Mouse (Mus musculus) B cell, adult 62 days (primary cell): Measurements from ENCODE around the gene Cgref1. TPM values are rescaled to one million over a fixed set of nuclear protein-coding genes. Genes with fewer than 3 reads are reported as not detected.

ENCODE experiments used
- total RNA-seq: library from RNA; stranded (reverse); gene quantifications from 4 replicates; pipeline ENCODE4 v1.2.4, GENCODE M21; 2023

Gene Cgref1
- total RNA-seq: not detected in 4 replicates

GRCm38 (mm10) chr5:30944956-30945781 is at the start of gene Cgref1:
Gene Cgref1, minus strand, starts transcription at chr5:30945591.

GRCm38 (mm10) chr5:30968416-30968815 is 23.0 kb upstream of the Cgref1 start, which contains the start of gene Tcf23:
Gene Tcf23, plus strand, starts transcription at chr5:30968662.

DNA sequence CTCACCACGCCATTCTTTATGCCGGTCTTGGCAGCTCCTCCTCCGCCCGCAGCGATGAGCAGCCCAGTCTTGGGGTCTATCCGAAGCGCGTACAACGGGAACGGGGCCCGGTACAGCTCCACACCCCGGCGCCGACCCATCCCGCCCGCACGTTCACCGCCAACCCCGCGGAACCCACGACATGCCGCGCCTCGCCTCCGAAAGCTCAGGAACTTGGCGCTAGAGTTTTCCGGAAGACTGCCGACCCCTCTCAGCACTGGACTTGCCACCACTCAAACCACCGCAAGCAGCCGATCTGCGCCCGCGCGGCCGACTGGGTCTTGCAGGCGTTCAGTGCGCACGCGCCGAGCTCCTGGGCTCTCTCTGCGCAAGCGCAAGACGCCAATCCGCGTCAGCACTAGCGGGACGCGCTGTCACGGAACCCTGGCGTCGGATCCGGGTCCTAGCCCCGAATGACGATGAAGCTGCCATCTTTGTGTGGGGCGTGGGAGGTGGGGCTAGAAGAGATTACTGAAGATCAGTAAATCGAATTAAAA is 14.6 kb upstream of the Cgref1 start, which contains the start of gene Preb:
TSS of gene Preb (minus strand) at position 396 of the 536 bp plus-strand sequence.

GRCm38 (mm10) chr5:30921256-30922033 is 23.9 kb downstream of the Cgref1 start, which contains the start of gene Khk:
Gene Khk, plus strand, starts transcription at chr5:30921431.

DNA sequence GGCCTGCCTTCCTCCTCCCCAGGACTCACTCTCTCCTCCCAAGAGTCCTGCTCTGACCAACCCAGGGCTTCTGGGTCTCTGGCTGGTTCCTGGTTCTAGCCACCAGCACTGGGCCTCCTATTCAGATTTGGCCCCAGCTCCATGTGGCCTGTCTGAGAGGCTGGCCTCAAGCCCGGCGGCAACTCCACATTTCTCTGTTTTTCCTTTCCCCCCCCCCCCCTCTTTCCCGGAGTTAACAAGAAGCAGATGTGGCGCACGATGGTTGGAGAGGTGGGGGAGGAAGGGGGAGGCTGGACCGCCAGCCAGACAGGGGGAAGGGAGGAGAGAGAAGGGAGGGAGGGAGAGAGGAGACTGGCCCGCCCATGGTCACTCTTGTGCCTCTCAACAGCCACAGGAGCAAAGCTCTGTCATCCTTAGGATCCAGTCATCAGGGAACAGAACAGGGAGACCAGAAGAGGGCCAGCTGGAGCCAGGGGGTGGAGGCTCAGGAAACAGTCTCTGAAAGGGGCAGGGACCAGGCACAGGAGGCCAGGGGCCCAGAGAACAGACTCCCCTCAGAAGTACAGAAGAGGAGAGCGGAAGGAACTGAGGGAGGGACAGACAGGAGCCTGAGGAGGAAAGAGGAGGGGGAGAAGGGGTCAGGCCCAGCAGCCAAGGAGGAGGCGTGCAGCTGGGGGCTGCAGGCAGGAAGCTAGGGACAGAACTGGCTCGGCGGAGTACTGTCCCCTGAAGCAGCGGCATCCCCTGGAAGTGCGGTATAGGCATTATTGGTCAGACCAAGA is 32.1 kb downstream of the Cgref1 start, which contains the start of gene Emilin1:
TSS of gene Emilin1 (plus strand) at position 343 of the 782 bp plus-strand sequence.

GRCm38 (mm10) chr5:30907413-30908059 is 37.9 kb downstream of the Cgref1 start, which contains the start of gene Ost4:
Gene Ost4, minus strand, starts transcription at chr5:30907788.

GRCm38 (mm10) chr5:30888337-30889087 is 56.9 kb downstream of the Cgref1 start, which contains the start of gene Agbl5:
Gene Agbl5, plus strand, starts transcription at chr5:30888694.

Other genes with a start within 250 kb of the Cgref1 start
- not detected in 4 replicates for gene Dpysl5, start 234.0 kb downstream of the Cgref1 start, total RNA-seq
- gene Mapre3, start 130.9 kb downstream of the Cgref1 start, total RNA-seq: 7.0 to 11.0 TPM (median 10.1 TPM) in 4 replicates
- gene Tmem214, start 77.6 kb downstream of the Cgref1 start, total RNA-seq: 39.0 to 46.1 TPM (median 42.0 TPM) in 4 replicates
- gene Agbl5, start 56.9 kb downstream of the Cgref1 start, total RNA-seq: 16.2 to 22.5 TPM (median 17.8 TPM) in 4 replicates
- gene Ost4, start 37.8 kb downstream of the Cgref1 start, total RNA-seq: 162 to 189 TPM (median 174 TPM) in 4 replicates
- 0.72 to 1.4 TPM (median 1.0 TPM) in 4 replicates for gene Emilin1, start 32.2 kb downstream of the Cgref1 start, total RNA-seq
- 10.8 to 17.2 TPM (median 15.1 TPM) in 4 replicates for gene Khk, start 24.2 kb downstream of the Cgref1 start, total RNA-seq
- 172 to 183 TPM (median 175 TPM) in 4 replicates for gene Preb, start 14.8 kb upstream of the Cgref1 start, total RNA-seq
- not detected in 4 replicates for gene Tcf23, start 23.1 kb upstream of the Cgref1 start, total RNA-seq
- 37.9 to 46.1 TPM (median 41.7 TPM) in 4 replicates for gene Atraid, start 102.7 kb upstream of the Cgref1 start, total RNA-seq
- gene Slc5a6, start 103.3 kb upstream of the Cgref1 start, total RNA-seq: 7.6 to 20.0 TPM (median 10.9 TPM) in 4 replicates
- 54.8 to 65.9 TPM (median 59.3 TPM) in 4 replicates for gene Cad, start 109.2 kb upstream of the Cgref1 start, total RNA-seq
- gene Dnajc5g, start 160.7 kb upstream of the Cgref1 start, total RNA-seq: not detected in 4 replicates
- gene Slc30a3, start 162.6 kb upstream of the Cgref1 start, total RNA-seq: 0.25 to 0.92 TPM (median 0.47 TPM) in 4 replicates
- not detected in 4 replicates for gene Trim54, start 171.1 kb upstream of the Cgref1 start, total RNA-seq
- gene Ucn, start 193.2 kb upstream of the Cgref1 start, total RNA-seq: not detected in 4 replicates
- gene Mpv17, start 208.7 kb upstream of the Cgref1 start, total RNA-seq: 17.5 to 21.4 TPM (median 20.8 TPM) in 4 replicates
- 3.7 to 7.9 TPM (median 4.9 TPM) in 4 replicates for gene Gm29609, start 234.3 kb upstream of the Cgref1 start, total RNA-seq
- 190 to 210 TPM (median 197 TPM) in 4 replicates for gene Gtf3c2, start 234.6 kb upstream of the Cgref1 start, total RNA-seq
- gene Snx17, start 247.6 kb upstream of the Cgref1 start, total RNA-seq: 76.6 to 85.0 TPM (median 80.1 TPM) in 4 replicates
- 35.8 to 48.8 TPM (median 48.1 TPM) in 4 replicates for gene Eif2b4, start 247.8 kb upstream of the Cgref1 start, total RNA-seq